Mouse (Mus musculus) neural tube, embryonic 12.5 days (tissue): Measurements from ENCODE around the gene Mgll. TPM values are rescaled to one million over a fixed set of nuclear protein-coding genes. Genes with fewer than 3 reads are reported as not detected.

Source experiments
- ATAC-seq: fragments of 200-750 bp; cut with Nextera tagmentation; 2 replicates; pipeline ENCODE4 v1.8.0; 2017; ENCODE audit warnings: low read depth, mild to moderate bottlenecking, moderate TSS enrichment, moderate library complexity; ENCODE audit not compliant: low FRiP score
- H3K27ac ChIP-seq: fragments of 300-500 bp; sonication (generic); 2 replicates; pipeline ENCODE4 v1.5.1; 2016
- H3K27me3 ChIP-seq: fragments of 300-500 bp; sonication (generic); replicated peaks from 2 replicates; pipeline ENCODE4 v1.6.1; 2016; ENCODE audit warnings: mild to moderate bottlenecking
- H3K36me3 ChIP-seq: fragments of 300-500 bp; sonication (generic); 2 replicates; pipeline ENCODE4 v1.6.1; 2016; ENCODE audit warnings: mild to moderate bottlenecking
- H3K4me1 ChIP-seq: fragments of 300-500 bp; sonication (generic); 2 replicates; pipeline ENCODE4 v1.6.1; 2016
- H3K4me2 ChIP-seq: fragments of 300-500 bp; sonication (generic); replicated peaks from 2 replicates; pipeline ENCODE4 v1.6.1; 2016; ENCODE audit warnings: mild to moderate bottlenecking
- H3K4me3 ChIP-seq: fragments of 300-500 bp; sonication (generic); 2 replicates; pipeline ENCODE4 v1.5.1; 2016
- H3K9ac ChIP-seq: fragments of 300-500 bp; sonication (generic); 2 replicates; pipeline ENCODE4 v1.6.1; 2016; ENCODE audit warnings: mild to moderate bottlenecking
- H3K9me3 ChIP-seq: fragments of 300-500 bp; sonication (generic); 2 replicates; pipeline ENCODE4 v1.6.1; 2016; ENCODE audit warnings: mild to moderate bottlenecking
- WGBS: fragments of 180-500 bp; shearing (Covaris S2); methylation state at CpG from one replicate; pipeline ENCODE4 v1.1.7; 2016; 5-methylcytosine and 5-hydroxymethylcytosine counted together
- polyA plus RNA-seq: library from polyadenylated mRNA; unstranded; fragments of >200 nt; fragmentation: Nextera tagmentation; extraction: Ambion mirVana; gene quantifications from 2 replicates; pipeline ENCODE4 v1.2.1, GENCODE M21; 2016

The Mgll gene
- polyA plus RNA-seq, 1 experiment from 2014 or later = 9.3 TPM

GRCm38 (mm10) chr6:88708401-88709278 lies 15.6 kb upstream of the Mgll start:
- ATAC-seq = no peak
- 79% methylated on average over 8 of the region's 8 CpGs for WGBS

GRCm38 (mm10) chr6:88709279-88709575 lies 15.0 kb upstream of the Mgll start:
- WGBS = 81% methylated on average over 1 of the region's 1 CpGs
- no peaks in the 10 kb centered on the region for H3K9me3 ChIP-seq
- H3K4me3 ChIP-seq = no peak overlapping the region
- H3K27me3 ChIP-seq = no peaks in the 10 kb centered on the region
- H3K36me3 ChIP-seq = no peaks in the 10 kb centered on the region
- H3K27ac ChIP-seq = no peak overlapping the region
- no peaks in the 10 kb centered on the region for H3K4me1 ChIP-seq
- H3K4me2 ChIP-seq = no peak overlapping the region
- H3K9ac ChIP-seq = no peak overlapping the region
- no peak for ATAC-seq

More at GRCm38 (mm10) chr6:88708401-88709278, 15.6 kb upstream of the Mgll start:
- no peak overlapping the region for H3K4me3 ChIP-seq
- H3K9ac ChIP-seq = no peak overlapping the region
- no peaks in the 10 kb centered on the region for H3K4me1 ChIP-seq
- H3K27me3 ChIP-seq = no peaks in the 10 kb centered on the region
- no peaks in the 10 kb centered on the region for H3K36me3 ChIP-seq
- no peak overlapping the region for H3K27ac ChIP-seq
- no peak overlapping the region for H3K4me2 ChIP-seq
- no peaks in the 10 kb centered on the region for H3K9me3 ChIP-seq

GRCm38 (mm10) chr6:88711313-88711712 lies 12.9 kb upstream of the Mgll start:
- H3K27ac ChIP-seq = no peak overlapping the region
- no peaks in the 10 kb centered on the region for H3K9me3 ChIP-seq
- no peaks in the 10 kb centered on the region for H3K36me3 ChIP-seq
- no peaks in the 10 kb centered on the region for H3K27me3 ChIP-seq
- no peak overlapping the region for H3K9ac ChIP-seq
- H3K4me1 ChIP-seq = no peaks in the 10 kb centered on the region
- 78% methylated on average over 3 of the region's 3 CpGs for WGBS
- no peak overlapping the region for H3K4me2 ChIP-seq
- H3K4me3 ChIP-seq = no peak overlapping the region
- ATAC-seq = no peak

GRCm38 (mm10) chr6:88712083-88712482 lies 12.1 kb upstream of the Mgll start:
- Histone ChIP-seq H3K9me3 (no peaks in the 10 kb centered on the region), H3K4me1 (no peaks in the 10 kb centered on the region), H3K27me3 (no peaks in the 10 kb centered on the region), H3K4me3 (no peak overlapping the region), H3K27ac (no peak overlapping the region), H3K36me3 (no peaks in the 10 kb centered on the region), H3K9ac (no peak overlapping the region), H3K4me2 (no peak overlapping the region)
- 84% methylated on average over 4 of the region's 4 CpGs for WGBS
- no peak for ATAC-seq

- no peaks in the 10 kb centered on the region for H3K36me3 ChIP-seq
- no peaks in the 10 kb centered on the region for H3K27me3 ChIP-seq
- no peak overlapping the region for H3K4me3 ChIP-seq
- no peak for ATAC-seq
- no peaks in the 10 kb centered on the region for H3K9me3 ChIP-seq
- no peaks in the 10 kb centered on the region for H3K4me1 ChIP-seq
- H3K4me2 ChIP-seq = no peak overlapping the region
- H3K27ac ChIP-seq = no peak overlapping the region
- H3K9ac ChIP-seq = no peak overlapping the region
These were observed 10.9 kb upstream of the Mgll start for GRCm38 (mm10) chr6:88713320-88713719.

- Histone ChIP-seq H3K27ac (no peak overlapping the region), H3K27me3 (no peaks in the 10 kb centered on the region), H3K4me1 (no peaks in the 10 kb centered on the region), H3K9me3 (no peaks in the 10 kb centered on the region), H3K4me2 (no peak overlapping the region), H3K4me3 (no peak overlapping the region), H3K36me3 (no peaks in the 10 kb centered on the region), H3K9ac (no peak overlapping the region)
- no peak for ATAC-seq
- 91% methylated on average over 4 of the region's 4 CpGs for WGBS
These were observed 10.0 kb upstream of the Mgll start for GRCm38 (mm10) chr6:88714200-88714674.

GRCm38 (mm10) chr6:88715378-88715781 lies 8.8 kb upstream of the Mgll start:
- H3K4me1 ChIP-seq = no peaks in the 10 kb centered on the region
- ATAC-seq = no peak
- H3K9ac ChIP-seq = no peak overlapping the region
- no peak overlapping the region for H3K4me3 ChIP-seq
- no peaks in the 10 kb centered on the region for H3K36me3 ChIP-seq
- H3K27ac ChIP-seq = no peak overlapping the region
- WGBS = 66% methylated on average over 9 of the region's 9 CpGs
- H3K27me3 ChIP-seq = no peaks in the 10 kb centered on the region
- no peak overlapping the region for H3K4me2 ChIP-seq
- H3K9me3 ChIP-seq = no peaks in the 10 kb centered on the region

- Histone ChIP-seq H3K4me2 (no peak overlapping the region), H3K9me3 (no peaks in the 10 kb centered on the region), H3K27ac (no peak overlapping the region), H3K4me3 (no peak overlapping the region), H3K9ac (no peak overlapping the region), H3K27me3 (no peaks in the 10 kb centered on the region), H3K36me3 (no peaks in the 10 kb centered on the region), H3K4me1 (no peaks in the 10 kb centered on the region)
- WGBS = 79% methylated on average over 5 of the region's 5 CpGs
- ATAC-seq = no peak
These were observed 8.2 kb upstream of the Mgll start for GRCm38 (mm10) chr6:88715966-88716365.

GRCm38 (mm10) chr6:88717143-88718032 lies 6.8 kb upstream of the Mgll start:
- H3K4me3 ChIP-seq = no peak overlapping the region
- no peak overlapping the region for H3K4me2 ChIP-seq
- H3K4me1 ChIP-seq = no peaks in the 10 kb centered on the region
- H3K9me3 ChIP-seq = no peaks in the 10 kb centered on the region
- H3K27me3 ChIP-seq = no peaks in the 10 kb centered on the region
- no peaks in the 10 kb centered on the region for H3K36me3 ChIP-seq
- 67% methylated on average over 6 of the region's 6 CpGs for WGBS
- ATAC-seq = no peak
- H3K27ac ChIP-seq = no peak overlapping the region
- H3K9ac ChIP-seq = no peak overlapping the region

- H3K4me2 ChIP-seq = no peak overlapping the region
- WGBS = 88% methylated on average over 7 of the region's 7 CpGs
- H3K9me3 ChIP-seq = no peaks in the 10 kb centered on the region
- no peak overlapping the region for H3K9ac ChIP-seq
- H3K27ac ChIP-seq = no peak overlapping the region
- no peak overlapping the region for H3K4me3 ChIP-seq
- H3K36me3 ChIP-seq = no peaks in the 10 kb centered on the region
- ATAC-seq = no peak
- H3K27me3 ChIP-seq = 0 out of 2 replicates have a peak, but pooled peaks cover 7% of the 10 kb centered on the region
- H3K4me1 ChIP-seq = no peaks in the 10 kb centered on the region
These were observed 6.0 kb upstream of the Mgll start for GRCm38 (mm10) chr6:88718033-88718725.

GRCm38 (mm10) chr6:88721059-88721458 lies 3.2 kb upstream of the Mgll start:
- Histone ChIP-seq H3K4me2 (no peak overlapping the region), H3K4me3 (no peak overlapping the region), H3K36me3 (no peaks in the 10 kb centered on the region), H3K4me1 (peaks cover 8% of the 10 kb centered on the region; the same call in 1 of the 2 replicates), H3K27me3 (peaks cover 23% of the 10 kb centered on the region), H3K27ac (no peak overlapping the region), H3K9me3 (no peaks in the 10 kb centered on the region), H3K9ac (no peak overlapping the region)
- ATAC-seq = no peak
- 84% methylated on average over 3 of the region's 3 CpGs for WGBS

GRCm38 (mm10) chr6:88722906-88723305 lies 1.3 kb upstream of the Mgll start:
- no peak for ATAC-seq
- Histone ChIP-seq H3K36me3 (no peaks in the 10 kb centered on the region), H3K27me3 (peaks cover 23% of the 10 kb centered on the region), H3K27ac (no peak overlapping the region), H3K9ac (no peak overlapping the region), H3K4me1 (peaks cover 8% of the 10 kb centered on the region), H3K4me2 (no peak overlapping the region), H3K9me3 (no peaks in the 10 kb centered on the region), H3K4me3 (no peak overlapping the region)
- WGBS = 91% methylated on average over 2 of the region's 2 CpGs
